Mouse (Mus musculus) CD8-positive naive resting alpha-beta T cell, adult 57 days (primary cell): ENCODE results near the gene Vmn1r91. TPM values are rescaled to one million over a fixed set of nuclear protein-coding genes. Genes with fewer than 3 reads are reported as not detected.

Experiments
- total RNA-seq: library from RNA; stranded (reverse); gene quantifications from one replicate; pipeline ENCODE4 v1.2.4, GENCODE M21; 2023

Vmn1r91 gene
- total RNA-seq: not detected

DNA sequence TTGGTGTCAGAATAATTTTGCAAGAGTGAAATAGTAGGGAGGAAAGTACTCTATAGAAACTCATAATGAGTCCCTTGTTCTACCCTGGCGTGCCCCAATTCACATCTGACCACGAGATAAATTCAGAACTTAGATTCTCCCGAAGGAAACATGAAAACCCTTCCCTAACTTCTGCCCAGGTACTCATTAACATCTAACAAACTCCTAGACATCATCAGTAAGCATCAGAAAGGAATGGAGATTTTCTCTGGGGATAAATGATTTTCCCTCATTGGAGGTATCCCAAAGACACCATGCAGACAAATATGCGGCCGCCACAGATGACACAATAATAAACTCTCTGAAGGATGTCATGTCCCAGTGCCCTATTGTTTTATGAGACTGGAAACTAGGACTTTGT, at the start of gene Vmn1r91:
Gene Vmn1r91 (plus strand): TSS at position 301 of the 400 bp plus-strand sequence.

DNA sequence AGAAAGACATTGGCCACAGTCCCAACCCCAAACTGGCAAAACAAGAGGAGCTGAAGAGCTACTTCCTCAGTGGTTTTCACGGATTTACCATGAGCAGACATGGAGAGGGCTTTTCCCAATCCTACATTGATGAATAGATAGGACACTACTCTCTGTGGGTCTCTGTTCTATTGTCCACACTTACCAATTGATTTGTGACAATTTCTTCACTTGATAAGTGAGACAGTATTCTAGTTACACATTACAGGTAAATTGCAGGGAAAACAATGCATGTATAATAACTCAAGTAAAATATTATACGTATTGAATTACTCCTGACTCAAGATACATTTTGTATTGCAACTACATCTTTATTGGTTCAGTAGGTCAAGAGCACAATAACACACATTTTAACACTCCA, 23.0 kb downstream of the Vmn1r91 start, which contains the start of gene Gm16442:
Gene Gm16442 (minus strand): TSS at position 101 of the 400 bp plus-strand sequence.

DNA sequence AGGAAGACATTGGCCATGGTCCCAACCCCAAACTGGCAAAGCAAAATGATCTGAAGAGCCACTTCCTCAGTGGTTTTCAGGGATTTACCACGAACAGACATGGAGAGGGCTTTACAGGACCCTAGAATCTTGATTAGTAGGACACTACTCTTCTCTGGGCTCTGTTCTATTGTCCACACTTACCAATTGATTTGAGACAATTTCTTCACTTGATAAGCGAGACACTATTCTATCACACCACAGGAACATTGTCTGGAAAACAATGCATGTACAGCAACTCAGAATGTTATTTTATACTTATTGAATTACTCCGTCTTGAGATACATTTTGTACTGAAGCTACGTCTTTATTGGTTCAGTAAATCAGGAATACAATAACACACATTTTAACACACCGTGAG, 39.5 kb downstream of the Vmn1r91 start, which contains the start of gene Vmn1r93:
Gene Vmn1r93 (minus strand): TSS at position 101 of the 400 bp plus-strand sequence.

Other genes with a start within 250 kb of the Vmn1r91 start
- not detected for gene Gm19345, start 247.7 kb upstream of the Vmn1r91 start, total RNA-seq
- 2.1 TPM for gene Ceacam16, start 238.4 kb upstream of the Vmn1r91 start, total RNA-seq
- not detected for gene Ceacam19, start 211.7 kb upstream of the Vmn1r91 start, total RNA-seq
- gene Pvr, start 178.5 kb upstream of the Vmn1r91 start, total RNA-seq: 40.8 TPM
- gene Igsf23, start 148.9 kb upstream of the Vmn1r91 start, total RNA-seq: 0.89 TPM
- gene Ceacam20, start 134.3 kb upstream of the Vmn1r91 start, total RNA-seq: not detected
- gene Nlrp9b, start 108.2 kb upstream of the Vmn1r91 start, total RNA-seq: not detected
- not detected for gene Gm16442, start 22.9 kb downstream of the Vmn1r91 start, total RNA-seq
- not detected for gene Vmn1r93, start 39.4 kb downstream of the Vmn1r91 start, total RNA-seq
- gene Vmn1r94, start 68.7 kb downstream of the Vmn1r91 start, total RNA-seq: not detected
- gene Vmn1r95, start 94.0 kb downstream of the Vmn1r91 start, total RNA-seq: not detected
- not detected for gene Gm6164, start 105.9 kb downstream of the Vmn1r91 start, total RNA-seq
- not detected for gene Gm4498, start 134.1 kb downstream of the Vmn1r91 start, total RNA-seq
- not detected for gene Gm5890, start 163.2 kb downstream of the Vmn1r91 start, total RNA-seq
- not detected for gene Gm4133, start 234.4 kb downstream of the Vmn1r91 start, total RNA-seq